Mouse (Mus musculus): ENCODE results near the gene Tjp1. TPM values are rescaled to one million over a fixed set of nuclear protein-coding genes. Genes with fewer than 3 reads are reported as not detected.

Gene Tjp1
- 19.3 TPM for polyA plus RNA-seq (2012; fragmentation: generic; extraction: Trizol)
- long read RNA-seq, experiment 1, partial matches to known transcripts: 4 of 10 reads
- long read RNA-seq, experiment 1, other reads (novel, unspliced or antisense): 6 of 10 reads
- long read RNA-seq, experiment 2, full-length matches to known transcripts: 2 of 8 reads
- long read RNA-seq, experiment 2, partial matches to known transcripts: 5 of 8 reads
- long read RNA-seq, experiment 2, other reads (novel, unspliced or antisense): 1 of 8 reads

GRCm38 (mm10) chr7:65527071-65528007 lies at the start of gene Tjp1:
Gene Tjp1 (minus strand): TSS chr7:65527781.
- peaks cover 22% of the 10 kb centered on the region for H3K27me3 ChIP-seq (ENCODE audit: control insufficient read depth, insufficient read depth, insufficient read length)
- no peaks in the 10 kb centered on the region for H3K36me3 ChIP-seq (ENCODE audit: control insufficient read depth, insufficient read depth)
- TF ChIP-seq MYOG (IDR thresholded peaks at IDR 0.05; ENCODE audit: control insufficient read depth, extremely low read depth, insufficient read length): no peak
- TF ChIP-seq FOSL1 (IDR thresholded peaks at IDR 0.05; ENCODE audit: insufficient read depth, low read length, poor library complexity, severe bottlenecking): no peak
- no peak for TF ChIP-seq MAX (IDR thresholded peaks at IDR 0.05)
- TF ChIP-seq CEBPB (IDR thresholded peaks at IDR 0.05; ENCODE audit: low read depth): no peak
- no peak for TF ChIP-seq CTCF (IDR thresholded peaks at IDR 0.05; ENCODE audit: control insufficient read depth, insufficient read depth, insufficient read length)
- no peak for TF ChIP-seq MYOD1 (IDR thresholded peaks at IDR 0.05; ENCODE audit: control insufficient read depth, insufficient read length, low read depth)
- TF ChIP-seq USF1 (IDR thresholded peaks at IDR 0.05; ENCODE audit: low read depth): no peak
- H3ac ChIP-seq (ENCODE audit: control insufficient read depth, insufficient read length, low read depth): no peak within 1 kb of the TSS
- no peak within 1 kb of the TSS for H3K4me3 ChIP-seq (ENCODE audit: insufficient read depth, poor library complexity, severe bottlenecking)
- H3K79me3 ChIP-seq (ENCODE audit: low read depth): no peaks in the 10 kb centered on the region
- no peaks in the 10 kb centered on the region for H3K79me2 ChIP-seq (ENCODE audit: control insufficient read depth, insufficient read depth)

GRCm38 (mm10) chr7:65577118-65577517 lies 49.5 kb upstream of the Tjp1 start:
- Histone ChIP-seq H3K79me3 (ENCODE audit: low read depth) (no peaks in the 10 kb centered on the region), H3K27me3 (ENCODE audit: control insufficient read depth, insufficient read depth, insufficient read length) (peaks cover 19% of the 10 kb centered on the region), H3ac (ENCODE audit: control insufficient read depth, insufficient read length, low read depth) (no peak overlapping the region), H3K36me3 (ENCODE audit: control insufficient read depth, insufficient read depth) (no peaks in the 10 kb centered on the region), H3K4me3 (ENCODE audit: insufficient read depth, poor library complexity, severe bottlenecking) (no peak overlapping the region), H3K79me2 (ENCODE audit: control insufficient read depth, insufficient read depth) (no peaks in the 10 kb centered on the region)
- TF ChIP-seq USF1 (IDR thresholded peaks at IDR 0.05; ENCODE audit: low read depth): no peak

DNA sequence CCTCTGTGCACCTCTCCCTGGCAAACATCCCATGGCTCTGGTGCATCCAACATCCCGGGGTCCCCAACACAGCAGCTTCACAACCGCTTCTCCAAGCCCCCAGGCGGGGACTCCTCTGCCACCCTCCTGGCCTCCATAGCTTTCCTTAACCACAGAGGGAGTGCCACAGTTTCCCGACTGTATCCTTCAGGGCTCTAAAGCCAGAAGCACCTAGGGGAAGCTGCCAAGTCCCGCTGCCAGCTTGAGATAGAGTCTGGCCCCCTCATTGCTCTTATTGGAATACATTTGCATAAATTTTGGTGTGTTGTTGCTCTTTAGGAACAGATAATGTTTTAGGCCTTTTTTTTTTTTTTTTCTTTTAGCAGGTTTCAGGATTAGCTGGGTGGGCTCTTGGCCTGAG lies 45.1 kb upstream of the Tjp1 start:
- Histone ChIP-seq H3K36me3 (ENCODE audit: control insufficient read depth, insufficient read depth) (no peaks in the 10 kb centered on the region), H3K4me3 (ENCODE audit: insufficient read depth, poor library complexity, severe bottlenecking) (no peak overlapping the region), H3K79me2 (ENCODE audit: control insufficient read depth, insufficient read depth) (no peaks in the 10 kb centered on the region), H3K27me3 (ENCODE audit: control insufficient read depth, insufficient read depth, insufficient read length) (peaks cover 24% of the 10 kb centered on the region), H3K79me3 (ENCODE audit: low read depth) (no peaks in the 10 kb centered on the region), H3ac (ENCODE audit: control insufficient read depth, insufficient read length, low read depth) (no peak overlapping the region)
- no peak for TF ChIP-seq FOSL1 (IDR thresholded peaks at IDR 0.05; ENCODE audit: insufficient read depth, low read length, poor library complexity, severe bottlenecking)
- no peak for TF ChIP-seq MYOG (IDR thresholded peaks at IDR 0.05; ENCODE audit: control insufficient read depth, extremely low read depth, insufficient read length)
- no peak for TF ChIP-seq MAX (IDR thresholded peaks at IDR 0.05)
- no peak for TF ChIP-seq MYOD1 (IDR thresholded peaks at IDR 0.05; ENCODE audit: control insufficient read depth, insufficient read length, low read depth)
- no peak for TF ChIP-seq CEBPB (IDR thresholded peaks at IDR 0.05; ENCODE audit: low read depth)
- TF ChIP-seq USF1 (IDR thresholded peaks at IDR 0.05; ENCODE audit: low read depth): no peak
- TF ChIP-seq CTCF (IDR thresholded peaks at IDR 0.05; ENCODE audit: control insufficient read depth, insufficient read depth, insufficient read length): no peak

- no peaks in the 10 kb centered on the region for H3K79me2 ChIP-seq (ENCODE audit: control insufficient read depth, insufficient read depth)
- no peaks in the 10 kb centered on the region for H3K79me3 ChIP-seq (ENCODE audit: low read depth)
- no peak overlapping the region for H3K4me3 ChIP-seq (ENCODE audit: insufficient read depth, poor library complexity, severe bottlenecking)
- no peak for TF ChIP-seq FOSL1 (IDR thresholded peaks at IDR 0.05; ENCODE audit: insufficient read depth, low read length, poor library complexity, severe bottlenecking)
- TF ChIP-seq CEBPB (IDR thresholded peaks at IDR 0.05; ENCODE audit: low read depth): no peak
- TF ChIP-seq CTCF (IDR thresholded peaks at IDR 0.05; ENCODE audit: control insufficient read depth, insufficient read depth, insufficient read length): no peak
- TF ChIP-seq USF1 (IDR thresholded peaks at IDR 0.05; ENCODE audit: low read depth): no peak
- TF ChIP-seq MYOG (IDR thresholded peaks at IDR 0.05; ENCODE audit: control insufficient read depth, extremely low read depth, insufficient read length): no peak
- no peak for TF ChIP-seq MYOD1 (IDR thresholded peaks at IDR 0.05; ENCODE audit: control insufficient read depth, insufficient read length, low read depth)
- no peak for TF ChIP-seq MAX (IDR thresholded peaks at IDR 0.05)
- H3K36me3 ChIP-seq (ENCODE audit: control insufficient read depth, insufficient read depth): no peaks in the 10 kb centered on the region
- no peak overlapping the region for H3ac ChIP-seq (ENCODE audit: control insufficient read depth, insufficient read length, low read depth)
- peaks cover 20% of the 10 kb centered on the region for H3K27me3 ChIP-seq (ENCODE audit: control insufficient read depth, insufficient read depth, insufficient read length)
Observed at GRCm38 (mm10) chr7:65570691-65571090, 43.1 kb upstream of the Tjp1 start.

- H3K36me3 ChIP-seq (ENCODE audit: control insufficient read depth, insufficient read depth): no peaks in the 10 kb centered on the region
- H3K4me3 ChIP-seq (ENCODE audit: insufficient read depth, poor library complexity, severe bottlenecking): no peak overlapping the region
- no peaks in the 10 kb centered on the region for H3K79me2 ChIP-seq (ENCODE audit: control insufficient read depth, insufficient read depth)
- peaks cover 3% of the 10 kb centered on the region for H3K27me3 ChIP-seq (ENCODE audit: control insufficient read depth, insufficient read depth, insufficient read length)
- H3K79me3 ChIP-seq (ENCODE audit: low read depth): no peaks in the 10 kb centered on the region
- TF ChIP-seq MYOD1 (IDR thresholded peaks at IDR 0.05; ENCODE audit: control insufficient read depth, insufficient read length, low read depth): no peak
- TF ChIP-seq MAX (IDR thresholded peaks at IDR 0.05): no peak
- TF ChIP-seq FOSL1 (IDR thresholded peaks at IDR 0.05; ENCODE audit: insufficient read depth, low read length, poor library complexity, severe bottlenecking): no peak
- TF ChIP-seq CTCF (IDR thresholded peaks at IDR 0.05; ENCODE audit: control insufficient read depth, insufficient read depth, insufficient read length): no peak
- TF ChIP-seq USF1 (IDR thresholded peaks at IDR 0.05; ENCODE audit: low read depth): no peak
- TF ChIP-seq MYOG (IDR thresholded peaks at IDR 0.05; ENCODE audit: control insufficient read depth, extremely low read depth, insufficient read length): no peak
- TF ChIP-seq CEBPB (IDR thresholded peaks at IDR 0.05; ENCODE audit: low read depth): no peak
- no peak overlapping the region for H3ac ChIP-seq (ENCODE audit: control insufficient read depth, insufficient read length, low read depth)
Observed at GRCm38 (mm10) chr7:65555996-65556395, 28.4 kb upstream of the Tjp1 start.
